Mouse (Mus musculus) stomach, embryonic 14.5 days (tissue): ENCODE results near the gene Olfm3. TPM values are rescaled to one million over a fixed set of nuclear protein-coding genes. Genes with fewer than 3 reads are reported as not detected.

Experiments used
- ATAC-seq: fragments of 200-750 bp; cut with Nextera tagmentation; 2 replicates; pipeline ENCODE4 v1.8.0; 2017; ENCODE audit warnings: low read depth, moderate TSS enrichment; ENCODE audit not compliant: insufficient number of reproducible peaks, insufficient read depth, low FRiP score
- H3K27ac ChIP-seq: fragments of 300-500 bp; sonication (generic); 2 replicates; pipeline ENCODE4 v1.5.1; 2014; ENCODE audit warnings: mild to moderate bottlenecking, low read length, moderate library complexity, mixed read lengths
- H3K27me3 ChIP-seq: fragments of 300-500 bp; sonication (generic); 2 replicates; pipeline ENCODE4 v1.6.1; 2014; ENCODE audit warnings: low read length, control low read depth, mixed read lengths; ENCODE audit not compliant: control insufficient read depth, insufficient read depth
- H3K36me3 ChIP-seq: fragments of 300-500 bp; sonication (generic); 2 replicates; pipeline ENCODE4 v1.6.1; 2014; ENCODE audit warnings: mild to moderate bottlenecking, control low read depth, low read length, moderate library complexity, mixed read lengths; ENCODE audit not compliant: control insufficient read depth, insufficient read depth
- H3K4me1 ChIP-seq: fragments of 300-500 bp; sonication (generic); 2 replicates; pipeline ENCODE4 v1.6.1; 2014; ENCODE audit warnings: low read length, control low read depth, mixed read lengths; ENCODE audit not compliant: control insufficient read depth, insufficient read depth
- H3K4me2 ChIP-seq: fragments of 300-500 bp; sonication (generic); replicated peaks from 2 replicates; pipeline ENCODE4 v1.6.1; 2014; ENCODE audit warnings: low read depth, low read length, control low read depth
- H3K4me3 ChIP-seq: fragments of 300-500 bp; sonication (generic); 2 replicates; pipeline ENCODE4 v1.5.1; 2014; ENCODE audit warnings: low read depth, low read length, control low read depth
- H3K9ac ChIP-seq: fragments of 300-500 bp; sonication (generic); replicated peaks from 2 replicates; pipeline ENCODE4 v1.6.1; 2014; ENCODE audit warnings: low read depth, mild to moderate bottlenecking, control low read depth, low read length, moderate library complexity, mixed read lengths
- H3K9me3 ChIP-seq: fragments of 300-500 bp; sonication (generic); 2 replicates; pipeline ENCODE4 v1.6.1; 2016; ENCODE audit warnings: low read depth, low read length, control low read depth; ENCODE audit not compliant: control insufficient read depth
- WGBS: fragments of 180-500 bp; shearing (Covaris S2); extraction: QIAGEN DNeasy Blood & Tissue Kit; methylation state at CpG from one replicate; pipeline ENCODE4 v1.1.7; 2014; 5-methylcytosine and 5-hydroxymethylcytosine counted together
- polyA plus RNA-seq: library from polyadenylated mRNA; unstranded; fragments of >200 nt; fragmentation: Nextera tagmentation; extraction: Ambion mirVana; gene quantifications from 2 replicates; pipeline ENCODE4 v1.2.1, GENCODE M21; 2014

Gene Olfm3
- polyA plus RNA-seq, 1 experiment from 2014 or later, result 0.30 TPM

DNA sequence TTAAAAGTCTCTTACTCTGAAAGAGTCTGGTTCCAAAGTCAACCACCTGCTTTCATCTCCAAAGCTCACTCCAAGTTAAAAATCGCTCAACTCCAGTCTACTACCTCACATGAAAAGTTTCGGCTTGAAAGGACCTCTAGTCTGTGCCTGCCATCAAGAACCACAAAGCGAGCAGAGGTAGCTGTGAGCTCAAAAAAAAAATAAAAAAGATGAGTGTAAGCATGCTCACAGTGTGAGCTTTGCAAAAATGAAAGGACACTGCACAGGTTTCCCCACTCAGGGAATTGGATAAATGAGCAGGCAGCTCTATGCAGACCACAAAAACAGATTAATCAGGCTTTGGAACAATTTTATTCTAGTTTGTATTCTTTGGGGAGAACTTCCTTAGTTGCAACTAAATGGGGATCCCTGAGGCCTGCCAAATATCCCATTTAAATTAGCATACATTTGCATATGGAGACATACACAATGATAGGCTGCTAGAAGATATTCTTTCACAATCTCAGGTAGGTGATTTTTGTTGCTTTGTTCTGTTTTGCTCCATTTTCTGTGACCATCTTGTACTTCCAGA, 255.1 kb downstream of the Olfm3 start:
- H3K27me3 ChIP-seq, result no peaks in the 10 kb centered on the region
- no peaks in the 10 kb centered on the region for H3K4me1 ChIP-seq
- H3K36me3 ChIP-seq, result no peaks in the 10 kb centered on the region
- no peak overlapping the region for H3K9ac ChIP-seq
- WGBS, result 79% methylated on average over 3 of the region's 3 CpGs
- H3K9me3 ChIP-seq, result no peaks in the 10 kb centered on the region
- ATAC-seq, result no peak
- no peak overlapping the region for H3K27ac ChIP-seq
- no peak overlapping the region for H3K4me3 ChIP-seq
- H3K4me2 ChIP-seq, result no peak overlapping the region

DNA sequence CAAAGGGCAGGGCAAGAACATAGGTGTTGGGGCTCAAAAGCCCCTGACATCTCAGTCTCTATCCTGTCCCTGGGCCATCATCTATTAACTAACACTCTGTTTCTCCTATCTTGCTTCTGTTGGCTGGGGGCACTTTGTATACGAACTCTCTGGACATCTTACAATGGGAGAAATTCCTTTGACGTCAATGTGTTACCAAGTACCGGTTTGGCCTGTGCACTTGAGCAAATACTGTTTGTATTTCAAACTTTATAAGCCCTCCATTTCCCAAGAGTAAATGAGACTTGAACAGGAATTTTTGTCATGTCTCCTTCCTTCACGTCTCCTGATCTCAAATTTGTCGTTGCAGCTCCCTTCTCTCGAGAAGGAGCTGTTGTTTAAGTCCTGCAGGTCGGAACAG, 270.7 kb downstream of the Olfm3 start:
- Histone ChIP-seq H3K27me3 (no peaks in the 10 kb centered on the region), H3K36me3 (no peaks in the 10 kb centered on the region), H3K27ac (no peak overlapping the region), H3K4me3 (no peak overlapping the region), H3K4me2 (no peak overlapping the region), H3K9ac (no peak overlapping the region), H3K9me3 (no peaks in the 10 kb centered on the region), H3K4me1 (no peaks in the 10 kb centered on the region)
- no peak for ATAC-seq
- 67% methylated on average over 7 of the region's 7 CpGs for WGBS
